ENCODE assay signal across 8 mouse cellular contexts in the genomic region with DNA sequence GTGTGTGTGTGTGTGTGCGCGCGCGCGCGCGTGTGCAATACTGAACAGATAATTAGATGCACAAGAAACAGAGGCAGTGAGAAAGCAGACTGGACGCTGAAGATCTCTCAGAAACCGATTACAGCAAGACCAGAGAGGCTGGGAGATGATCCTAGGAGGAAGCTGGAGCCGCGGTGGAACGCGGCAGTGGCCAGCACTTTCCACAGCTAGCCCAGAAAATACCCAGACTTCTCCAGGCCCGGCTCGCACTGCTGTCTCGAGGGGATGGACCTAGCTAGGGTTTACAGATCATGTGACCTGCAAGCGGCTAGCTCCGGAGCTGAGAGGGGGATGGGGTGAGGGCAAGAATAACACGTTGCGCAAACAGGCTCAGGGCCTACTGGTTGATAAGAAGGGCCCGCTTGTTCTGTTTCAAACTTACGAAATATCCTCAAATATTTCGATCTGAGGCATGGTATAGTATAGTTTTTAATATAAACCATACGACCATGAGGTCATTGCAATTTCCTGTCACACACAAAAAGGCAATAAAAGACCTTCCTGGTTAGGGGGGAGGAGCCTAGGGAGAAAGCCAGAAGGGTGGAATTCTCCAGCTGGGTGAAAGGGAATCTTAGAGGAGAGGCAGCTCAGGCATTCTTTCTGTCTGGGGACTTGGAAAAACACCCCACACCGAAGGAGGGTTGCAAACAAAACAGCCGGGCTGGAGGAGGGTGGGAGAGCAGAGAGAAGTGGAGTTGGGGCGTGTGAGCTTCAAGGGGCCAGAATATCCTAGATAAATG. TPM values are rescaled to one million over a fixed set of nuclear protein-coding genes. Genes with fewer than 3 reads are reported as not detected.
DNase-seq lines count a peak whose midpoint lies in the region; ATAC-seq lines count a peak whose summit lies in the region.

No protein-coding gene starts in this region.

- H3K36me3 ChIP-seq in hindbrain, embryonic 15.5 days = no peaks in the 10 kb centered on the region

- WGBS in hindbrain, embryonic 15.5 days = 2% methylated on average over 27 of the region's 27 CpGs

- peak overlapping the region; percentile 31 for H3K4me3 ChIP-seq in hindbrain, embryonic 15.5 days

- peak; percentile 93 for ATAC-seq in common myeloid progenitor, adult 5-6 weeks (replicated peaks; ENCODE audit: low read depth, poor library complexity, severe bottlenecking)
- peak; percentile 94 for ATAC-seq in hindbrain, embryonic 15.5 days (ENCODE audit: low FRiP score, low read depth)
- ATAC-seq in megakaryocyte progenitor cell, adult 5-6 weeks (replicated peaks; ENCODE audit: poor library complexity) = peak; percentile 93

- DNase-seq in ZHBTc4 (ENCODE audit: low read depth, low spot score) = peak; percentile 94
- peak; percentile 93 for DNase-seq in gastrocnemius, adult 18-20 months (ENCODE audit: low spot score)
- DNase-seq in left cerebral cortex, postnatal 14 days (ENCODE audit: low spot score in 2 of 2) = peak; percentile 42 to 74
- peak; percentile 55 for DNase-seq in right cerebral cortex, postnatal 14 days
- peak; percentile 82 to 83 for DNase-seq in urinary bladder, postnatal 4 days (ENCODE audit: low spot score in 2 of 2)

- H3K4me2 ChIP-seq in hindbrain, embryonic 15.5 days = peak overlapping the region; percentile 58

- no peaks in the 10 kb centered on the region for H3K9me3 ChIP-seq in hindbrain, embryonic 15.5 days

- no peaks in the 10 kb centered on the region for H3K27me3 ChIP-seq in hindbrain, embryonic 15.5 days

- intact Hi-C loops in left cerebral cortex, postnatal 14 days (cut with DNase I) = no loop called here

- peak overlapping the region; percentile 92 for H3K27ac ChIP-seq in hindbrain, embryonic 15.5 days (replicated peaks)

- H3K9ac ChIP-seq in hindbrain, embryonic 15.5 days = peak overlapping the region; percentile 40

- H3K4me1 ChIP-seq in hindbrain, embryonic 15.5 days (replicated peaks) = peaks cover 25% of the 10 kb centered on the region

RNA-seq across cellular contexts. Expression of gene Nedd4, which starts 22.1 kb away (rescaled TPM):
- 328 and 339 TPM in 2 replicates for total RNA-seq in common myeloid progenitor, adult 5-6 weeks (2017)
- 100 to 1,000 TPM; 266 to 284 TPM for total RNA-seq in gastrocnemius, adult 18-20 months (2021)
- polyA plus RNA-seq in hindbrain, embryonic 15.5 days (2015; fragmentation: Nextera tagmentation; extraction: Ambion mirVana) = 387 and 425 TPM in 2 replicates
- 100 to 1,000 TPM; 298 to 311 TPM for total RNA-seq in left cerebral cortex, postnatal 14 days (2021)
- 137 and 168 TPM in 2 replicates for total RNA-seq in megakaryocyte progenitor cell, adult 5-6 weeks (2015)
- total RNA-seq in megakaryocyte progenitor cell, adult 5-6 weeks (2017) = 163 and 210 TPM in 2 replicates

Comparison
In these comparisons a context has a peak if more than half of its experiments do, and no peak if none do; other contexts are left out.
1. Peak in every context shown above with its lines: DNase-seq, ATAC-seq, H3K4me3 ChIP-seq and H3K27ac ChIP-seq.